Mouse (Mus musculus) Patski (cell line): ENCODE measurements around the gene Aldoart2. TPM values are rescaled to one million over a fixed set of nuclear protein-coding genes. Genes with fewer than 3 reads are reported as not detected.
"Not testable (repeated sequence)": the region's sequence is repeated elsewhere in the genome, so short reads cannot be mapped to it uniquely, and the experiment has no call there.

Source experiments
- ATAC-seq: fragments of 100-300 bp; one replicate; pipeline ENCODE4 v1.8.0; 2021
- CTCF ChIA-PET: fragments of 350-600 bp; sonication (Branson Sonifier 250); formaldehyde crosslinking; loops from one replicate; lab custom pipeline; 2022; ENCODE audit warnings: inconsistent platforms; lab: Charles Lee
- POLR2A ChIA-PET: fragments of 350-600 bp; sonication (Branson Sonifier 250); formaldehyde crosslinking; loops from one replicate; lab custom pipeline; 2022; ENCODE audit warnings: antibody characterized with exemption, inconsistent platforms; lab: Charles Lee
- DNase-seq: peaks from one replicate; pipeline ENCODE4 v3.0.0-alpha.2; 2011; ENCODE audit warnings: low read depth, low spot score
- H3K27me3 ChIP-seq: fragments of 371-371 bp; one replicate; pipeline ENCODE4 v1.5.1; 2021
- CTCF ChIP-seq: fragments of 100-300 bp; IDR thresholded peaks from one replicate; pipeline ENCODE4 v1.5.1; 2021
- in situ Hi-C: fragments of 300-500 bp; cut with MboI; formaldehyde crosslinking; loops from 3 replicates; pipeline ENCODE4 v1.11.1; 2018; ENCODE audit warnings: low pct_unique_long_range_greater_than_20kb, mixed read lengths
- polyA plus RNA-seq: library from polyadenylated mRNA; unstranded; gene quantifications from one replicate; pipeline ENCODE4 v1.2.3, GENCODE M21; 2021

The Aldoart2 gene
- polyA plus RNA-seq: 12.8 TPM

DNA sequence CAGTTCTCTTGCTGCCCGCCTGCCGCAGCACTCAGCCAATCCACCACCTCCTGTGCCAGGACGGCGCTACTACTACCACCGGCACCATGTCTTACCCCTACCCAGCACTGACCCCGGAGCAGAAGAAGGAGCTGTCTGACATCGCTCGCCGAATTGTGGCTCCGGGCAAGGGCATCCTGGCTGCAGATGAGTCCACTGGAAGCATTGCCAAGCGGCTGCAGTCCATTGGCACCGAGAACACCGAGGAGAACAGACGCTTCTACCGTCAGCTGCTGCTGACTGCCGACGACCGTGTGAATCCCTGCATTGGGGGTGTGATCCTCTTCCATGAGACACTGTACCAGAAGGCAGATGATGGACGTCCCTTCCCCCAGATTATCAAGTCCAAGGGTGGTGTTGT, at the start of gene Aldoart2:
TSS of gene Aldoart2 (plus strand) at position 34 of the 400 bp plus-strand sequence.
- DNase-seq: no peak
- POLR2A ChIA-PET: no interaction called here

DNA sequence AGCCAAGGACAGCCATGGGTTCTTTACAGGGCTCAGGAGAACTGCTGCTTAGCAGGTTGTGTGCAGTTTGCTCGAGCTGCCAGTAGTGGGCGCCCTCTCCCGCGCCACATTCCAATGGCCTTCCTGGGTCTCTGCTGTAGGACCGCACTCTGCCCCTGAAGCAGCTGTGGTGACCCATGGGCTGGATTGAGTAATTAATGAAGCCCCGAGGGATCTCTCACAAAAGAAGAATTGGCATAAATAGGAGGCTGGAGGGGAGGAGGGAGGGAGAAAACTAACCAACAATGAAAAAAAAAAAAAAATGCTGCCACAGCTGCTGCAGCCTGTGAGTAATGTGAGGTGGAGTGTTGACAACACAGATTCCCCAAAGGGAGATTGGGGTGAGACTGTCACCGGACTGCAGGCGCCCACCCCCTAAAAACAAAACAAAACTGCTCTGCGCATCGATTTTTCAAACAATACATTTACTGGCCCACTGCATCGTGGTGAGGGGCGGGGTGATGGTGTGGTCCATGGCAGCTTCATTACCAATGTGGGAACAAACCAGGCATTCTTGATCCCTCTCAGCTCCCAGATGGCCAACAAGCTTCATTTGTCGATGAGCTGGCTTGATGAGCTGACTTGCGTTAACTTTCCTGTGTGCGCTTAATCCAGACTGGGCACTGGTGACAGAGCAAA, 46.8 kb upstream of the Aldoart2 start:
- peak; percentile 88 for TF ChIP-seq CTCF
- ATAC-seq: peak; percentile 65
- no peaks in the 10 kb centered on the region for H3K27me3 ChIP-seq
- in situ Hi-C loops: loop anchor here (5.0 kb wide), 1 partner anchor 314 kb away; no protein-coding TSS in a partner anchor
- ChIA-PET POLR2A (no interaction called here), CTCF (no interaction called here)
- no peak for DNase-seq

More for the DNA sequence above, at the start of gene Aldoart2:
- CTCF ChIA-PET: interaction anchor here (1.3 kb wide), 1 partner anchor 11 kb away, joined by 5 read pairs; no protein-coding TSS in a partner anchor
- ATAC-seq: no peak
- no peak for TF ChIP-seq CTCF
- in situ Hi-C loops: no loop called here
- peaks cover 20% of the 10 kb centered on the region for H3K27me3 ChIP-seq

DNA sequence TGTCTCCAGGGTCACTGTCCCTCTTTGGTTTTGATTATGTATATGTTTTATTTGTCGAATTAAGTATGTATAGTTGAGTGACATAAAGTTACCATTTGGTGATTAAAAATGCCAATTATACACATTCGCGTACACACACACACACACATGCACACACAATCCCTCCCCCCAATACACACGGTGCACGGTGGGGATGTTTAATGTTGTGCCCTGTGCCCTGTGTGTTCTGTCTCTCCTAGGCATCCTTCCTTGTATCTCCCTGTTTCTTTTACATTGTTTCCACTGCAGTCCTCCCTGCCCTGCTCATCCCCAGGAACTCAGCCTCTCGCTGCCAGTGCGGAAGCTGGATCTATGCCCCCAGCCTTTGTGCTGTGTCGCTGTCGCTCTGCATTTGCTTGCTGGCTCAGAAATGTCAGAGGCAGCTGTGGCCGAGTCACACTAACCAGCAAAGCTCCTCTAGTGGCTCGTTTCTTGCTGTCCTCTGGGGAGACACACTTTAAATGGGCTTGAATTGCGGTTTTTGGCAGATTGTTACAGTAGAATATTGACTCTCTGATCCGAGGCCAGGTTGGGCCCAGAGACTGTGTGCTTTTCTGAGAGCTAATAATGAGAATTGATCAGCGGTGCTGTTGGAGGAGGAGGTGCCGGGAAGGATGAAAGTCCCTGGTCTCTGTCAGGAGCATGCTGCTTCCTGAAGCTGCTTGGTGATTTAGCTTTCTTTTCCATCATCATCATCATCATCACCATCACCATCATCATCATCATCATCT, 37.9 kb upstream of the Aldoart2 start:
- peaks cover 17% of the 10 kb centered on the region for H3K27me3 ChIP-seq
- in situ Hi-C loops: no loop called here
- POLR2A ChIA-PET: no interaction called here
- CTCF ChIA-PET: no interaction called here
- DNase-seq (no peak), ATAC-seq (no peak)
- no peak for TF ChIP-seq CTCF

DNA sequence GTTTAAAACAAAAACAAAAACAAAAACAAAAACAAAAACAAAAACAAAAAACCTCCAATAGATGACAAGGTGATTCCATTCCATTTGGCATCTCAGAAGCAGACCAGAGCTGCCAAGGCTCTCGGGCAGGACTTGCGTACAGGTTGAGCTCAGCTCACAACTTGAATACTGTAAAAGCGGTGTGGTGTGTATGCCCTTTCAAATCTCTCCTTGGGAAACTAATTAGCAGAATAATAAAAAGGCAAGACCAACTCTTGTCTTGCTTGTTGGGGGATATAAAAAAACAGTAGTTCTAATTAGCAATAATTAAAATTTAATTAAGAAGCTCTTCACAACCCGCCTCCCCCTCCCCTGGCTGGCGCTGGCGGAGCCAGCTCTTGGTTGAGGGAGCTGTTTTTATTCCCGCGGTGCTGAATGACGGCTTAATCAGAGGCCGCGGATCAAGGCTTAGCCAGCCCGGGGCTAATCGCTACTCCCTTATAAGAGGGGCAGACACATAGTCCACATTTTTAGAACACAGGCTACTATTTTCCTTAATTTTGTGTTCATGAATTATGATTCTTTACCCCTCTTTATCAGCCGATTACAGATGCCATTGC, 28.4 kb upstream of the Aldoart2 start:
- in situ Hi-C loops: no loop called here
- ChIA-PET CTCF (no interaction called here), POLR2A (no interaction called here)
- peaks cover 34% of the 10 kb centered on the region for H3K27me3 ChIP-seq
- DNase-seq: no peak
- no peak for ATAC-seq
- TF ChIP-seq CTCF: no peak

DNA sequence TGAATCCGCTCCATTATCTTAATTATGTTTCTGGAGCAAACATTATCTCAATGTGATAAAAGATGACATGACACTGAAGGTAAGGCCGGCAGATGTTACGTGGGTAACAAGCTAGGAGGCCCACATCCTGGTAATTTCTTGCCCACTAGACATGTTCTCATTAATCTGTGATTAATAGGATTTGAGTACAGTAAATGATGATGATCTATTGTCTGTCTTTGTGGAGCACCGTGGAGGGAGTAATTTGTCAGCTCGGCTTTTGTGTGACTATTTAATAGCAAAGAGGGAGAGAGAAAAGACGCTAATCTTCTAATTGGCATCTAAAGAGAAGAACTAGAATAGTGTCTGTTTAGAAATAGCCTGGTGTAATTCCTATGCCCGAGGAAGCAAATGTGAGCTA, 27.3 kb upstream of the Aldoart2 start:
- DNase-seq (no peak), ATAC-seq (no peak)
- ChIA-PET POLR2A (no interaction called here), CTCF (no interaction called here)
- H3K27me3 ChIP-seq: peaks cover 34% of the 10 kb centered on the region
- TF ChIP-seq CTCF: no peak
- in situ Hi-C loops: no loop called here

DNA sequence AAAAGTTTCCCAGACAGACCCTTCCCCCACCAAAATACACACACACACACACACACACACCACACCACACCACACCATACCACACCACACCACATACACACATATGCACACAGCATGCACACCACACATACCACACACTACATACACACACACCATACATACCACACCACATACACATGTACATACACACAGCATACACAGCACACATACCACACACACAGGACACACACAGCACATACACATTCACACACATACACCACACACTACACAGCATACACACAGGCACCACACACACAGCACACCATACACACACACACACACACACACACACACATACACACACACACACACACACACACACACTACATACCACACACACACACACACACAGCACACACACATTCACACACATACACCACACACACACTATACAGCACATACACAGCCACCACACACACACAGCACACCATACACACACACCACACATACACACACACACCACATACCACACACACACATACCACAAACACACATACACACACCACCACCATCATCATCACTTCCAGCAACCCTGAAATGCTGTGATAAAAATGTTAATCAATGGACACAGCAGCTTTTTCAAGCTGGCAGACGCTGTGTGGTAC, 26.6 kb upstream of the Aldoart2 start:
- no peak for ATAC-seq
- ChIA-PET CTCF (no interaction called here), POLR2A (no interaction called here)

DNA sequence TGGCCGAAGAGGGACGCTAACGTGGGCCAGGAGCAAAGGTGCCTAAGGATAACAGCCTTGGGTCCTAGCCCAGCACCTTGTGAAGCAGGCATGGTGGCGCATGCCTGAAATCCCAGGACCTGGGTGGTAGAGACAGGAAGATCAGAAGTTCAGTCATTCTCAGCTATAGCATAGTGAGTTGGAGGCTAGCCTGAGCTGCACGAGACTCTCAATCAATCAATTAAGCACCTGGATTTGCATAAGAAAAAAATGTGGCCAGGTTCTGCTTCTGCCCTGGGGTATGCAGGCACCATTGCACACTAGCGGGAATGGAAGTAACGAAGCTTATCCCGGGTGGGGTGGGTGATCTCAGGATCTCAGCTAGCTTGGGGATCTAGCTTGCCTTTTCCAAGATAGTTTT, 25.9 kb upstream of the Aldoart2 start:
- CTCF ChIA-PET: no interaction called here
- TF ChIP-seq CTCF: no peak
- in situ Hi-C loops: no loop called here
- peaks cover 37% of the 10 kb centered on the region for H3K27me3 ChIP-seq
- ATAC-seq (no peak), DNase-seq (no peak)
- POLR2A ChIA-PET: no interaction called here

More for the DNA sequence above, 26.6 kb upstream of the Aldoart2 start:
- in situ Hi-C loops: no loop called here
- peaks cover 34% of the 10 kb centered on the region for H3K27me3 ChIP-seq
- TF ChIP-seq CTCF: no peak
- no peak for DNase-seq

DNA sequence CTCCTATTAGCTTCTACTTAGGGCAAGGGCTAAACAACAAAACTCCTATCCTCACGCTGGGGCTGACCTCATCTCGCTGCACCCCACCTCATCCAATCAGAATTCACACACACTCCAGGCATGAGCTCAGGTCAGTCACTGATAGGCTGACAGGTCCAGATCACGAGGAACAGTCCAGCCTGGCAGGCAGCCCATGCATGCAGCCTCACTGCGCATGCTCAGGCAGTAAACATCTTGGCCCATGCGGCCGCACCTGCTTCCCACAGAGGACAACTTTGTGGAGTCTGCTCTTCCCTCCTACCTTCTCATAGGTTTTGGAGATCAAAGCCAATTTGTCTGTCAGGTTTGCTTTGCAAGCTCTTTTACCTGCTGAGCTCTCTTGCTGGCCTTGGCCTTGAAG, 10.1 kb upstream of the Aldoart2 start:
- ATAC-seq, CTCF ChIA-PET: not testable (repeated sequence)

DNA sequence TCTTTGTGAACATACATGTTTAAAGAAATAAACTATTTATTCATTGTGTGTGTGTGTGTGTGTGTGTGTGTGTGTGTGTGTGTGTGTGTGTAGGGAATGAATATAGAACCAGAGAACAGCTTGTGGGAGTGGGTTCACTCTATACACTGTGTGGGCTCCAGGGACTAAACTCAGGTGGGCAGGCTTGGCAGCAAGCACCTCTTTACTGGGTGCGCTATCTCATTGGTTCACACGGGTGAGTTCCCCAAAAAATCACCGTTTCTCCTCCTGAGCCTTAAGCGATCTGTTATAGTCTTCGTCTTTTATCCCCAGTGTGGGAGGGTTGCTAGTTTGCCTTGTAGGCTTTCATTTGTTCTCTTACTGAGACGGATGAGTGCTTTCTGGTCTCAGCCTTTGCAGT, 7.2 kb upstream of the Aldoart2 start:
- ATAC-seq (no peak), DNase-seq (no peak)
- ChIA-PET POLR2A (no interaction called here), CTCF (no interaction called here)
- in situ Hi-C loops: no loop called here
- no peaks in the 10 kb centered on the region for H3K27me3 ChIP-seq
- no peak for TF ChIP-seq CTCF

More for the DNA sequence above, 10.1 kb upstream of the Aldoart2 start:
- in situ Hi-C loops, H3K27me3 ChIP-seq, POLR2A ChIA-PET, DNase-seq: not testable (repeated sequence)

DNA sequence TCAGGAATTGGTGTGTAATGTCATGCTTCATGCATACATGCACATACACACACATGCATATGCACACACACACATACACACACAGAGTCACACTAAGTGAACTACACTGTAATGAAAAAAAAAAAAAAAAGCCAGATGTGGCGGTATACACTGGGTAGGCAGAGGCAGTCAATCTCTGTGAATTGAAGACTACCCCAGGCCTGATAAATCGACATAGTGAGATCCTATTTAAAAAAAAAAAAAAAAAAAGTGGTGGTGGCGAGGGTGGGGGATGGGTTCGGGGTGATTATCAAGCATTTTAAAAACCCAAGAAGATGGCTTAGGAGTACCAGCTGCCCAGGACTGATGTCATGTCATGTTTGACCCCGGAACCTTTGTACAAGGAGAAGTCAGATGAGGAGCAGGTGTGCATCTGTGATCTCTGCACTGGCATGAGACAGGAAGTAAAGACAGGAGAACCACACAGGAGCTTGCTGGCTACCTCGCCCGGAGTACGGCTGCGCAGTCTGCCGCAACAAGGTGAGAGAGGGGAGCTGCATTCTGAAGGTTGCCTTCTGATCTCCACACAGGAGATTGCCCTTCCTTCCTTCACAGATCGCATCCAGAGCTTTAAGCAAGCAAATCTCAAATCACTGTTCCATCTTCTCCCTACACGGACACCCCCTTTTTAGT, 5.7 kb upstream of the Aldoart2 start:
- no peak for ATAC-seq
- TF ChIP-seq CTCF: no peak
- no peaks in the 10 kb centered on the region for H3K27me3 ChIP-seq
- in situ Hi-C loops: no loop called here
- DNase-seq: no peak
- ChIA-PET POLR2A (no interaction called here), CTCF (no interaction called here)
